Mouse (Mus musculus): ENCODE results near the gene Ppil6. TPM values are rescaled to one million over a fixed set of nuclear protein-coding genes. Genes with fewer than 3 reads are reported as not detected.

Ppil6 gene
- polyA plus RNA-seq, 1 experiment from 2014 or later, result 0.95 TPM

DNA sequence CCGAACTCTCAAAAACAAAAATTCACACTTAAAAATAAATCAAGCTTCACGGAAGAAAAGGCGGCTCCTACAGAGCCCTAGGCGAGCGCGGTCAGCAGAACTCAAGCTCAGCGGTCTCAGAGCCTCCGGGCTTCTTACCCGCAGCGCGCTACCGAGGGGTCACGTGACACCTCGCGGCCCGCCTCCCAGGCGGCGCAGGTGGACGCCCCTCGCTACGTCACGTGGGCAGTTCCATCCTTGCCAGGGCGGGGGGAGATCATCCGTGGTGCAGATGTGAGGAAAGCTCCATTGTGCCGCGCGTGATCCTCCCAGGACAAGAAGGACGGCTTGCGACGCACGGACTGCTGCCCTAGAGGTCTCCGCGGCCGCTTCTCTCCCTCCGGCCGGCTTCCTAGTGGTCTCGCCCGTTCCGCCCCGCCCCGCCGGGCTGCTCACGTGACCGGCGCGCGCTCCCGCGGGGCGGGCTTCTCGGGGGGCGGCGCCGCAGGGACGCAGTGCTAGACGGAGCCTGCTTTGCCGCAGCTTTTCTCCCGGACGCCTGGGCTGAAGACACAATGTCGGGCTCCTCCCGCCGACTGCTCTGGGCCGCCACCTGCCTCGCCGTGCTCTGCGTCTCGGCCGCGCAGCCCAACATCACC is 28.9 kb downstream of the Ppil6 start, which contains the start of gene Cd164:
TSS of gene Cd164 (plus strand) at position 434 of the 638 bp plus-strand sequence.
- Histone ChIP-seq H3K27me3 (ENCODE audit: insufficient read depth, poor library complexity, severe bottlenecking) (no peaks in the 10 kb centered on the region), H3K27ac (peak within 1 kb of the TSS; percentile 100), H3K4me3 (peak within 1 kb of the TSS; percentile 92), H3K36me3 (peaks cover 7% of the 10 kb centered on the region; the same call in 1 of the 2 replicates), H3K9me3 (no peaks in the 10 kb centered on the region), H3K4me1 (peaks cover 8% of the 10 kb centered on the region)
- peak; percentile 95 for DNase-seq (ENCODE audit: low spot score)
- under 1% methylated on average over 69 of the region's 69 CpGs for WGBS

DNA sequence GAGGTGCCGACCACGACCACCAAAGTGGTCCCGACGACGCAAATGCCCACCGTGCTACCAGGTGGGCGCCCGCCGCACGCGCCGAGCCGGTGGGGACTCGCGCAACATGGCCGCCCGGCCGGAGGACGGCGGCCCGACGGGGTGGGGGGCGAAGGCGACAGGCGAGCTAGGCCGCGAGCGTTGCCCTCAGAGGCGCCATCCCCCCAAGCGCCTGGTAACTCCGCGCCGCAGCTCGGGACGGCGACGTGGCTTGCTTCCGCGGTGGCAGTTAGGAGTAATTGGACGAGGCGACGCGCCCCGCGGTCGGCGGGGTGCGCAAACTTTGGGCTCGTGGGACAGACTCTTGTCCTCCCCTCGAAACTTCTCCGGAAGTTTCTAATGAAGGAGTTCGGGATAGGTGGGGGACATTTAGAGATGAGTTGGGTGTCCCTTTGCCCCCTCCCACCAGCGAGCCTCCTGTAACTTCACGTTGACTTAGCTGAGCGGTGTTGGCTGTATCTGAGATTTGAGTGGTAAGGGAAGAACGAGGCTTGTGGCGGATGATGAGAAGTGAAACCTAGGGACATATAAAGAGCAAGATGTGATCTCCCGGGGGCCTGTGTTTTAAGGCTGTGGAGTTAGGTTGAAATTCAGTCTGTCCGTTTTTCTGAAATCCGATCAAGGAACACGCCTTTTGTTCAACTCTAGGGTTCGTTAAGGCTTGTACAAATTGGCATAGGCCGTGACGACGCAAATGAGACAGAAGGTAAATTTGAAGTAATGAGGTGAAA is 29.6 kb downstream of the Ppil6 start:
- peak overlapping the region; percentile 92 for H3K4me3 ChIP-seq
- H3K9me3 ChIP-seq, result no peaks in the 10 kb centered on the region
- peak; percentile 87 for DNase-seq (ENCODE audit: low spot score)
- H3K27me3 ChIP-seq (ENCODE audit: insufficient read depth, poor library complexity, severe bottlenecking), result no peaks in the 10 kb centered on the region
- H3K27ac ChIP-seq, result peak overlapping the region; percentile 100
- peaks cover 14% of the 10 kb centered on the region for H3K36me3 ChIP-seq
- WGBS, result under 1% methylated on average over 65 of the region's 65 CpGs
- H3K4me1 ChIP-seq, result peaks cover 8% of the 10 kb centered on the region

DNA sequence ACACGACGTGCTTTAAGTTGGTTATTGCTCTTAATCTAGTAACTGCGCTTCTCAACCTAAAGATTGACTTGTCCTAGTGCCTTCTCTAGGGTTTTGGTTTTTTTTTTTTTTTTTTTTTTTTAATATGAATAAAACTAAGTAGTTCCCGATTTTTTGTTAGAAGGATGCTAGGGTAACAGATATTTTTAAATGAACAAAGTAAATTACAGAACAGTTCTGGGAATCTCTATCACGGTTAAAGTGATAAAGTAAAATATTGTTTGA is 30.1 kb downstream of the Ppil6 start:
- WGBS, result 5% methylated on average over 5 of the region's 5 CpGs
- Histone ChIP-seq H3K4me3 (peak overlapping the region; percentile 92), H3K27me3 (ENCODE audit: insufficient read depth, poor library complexity, severe bottlenecking) (no peaks in the 10 kb centered on the region), H3K36me3 (peaks cover 18% of the 10 kb centered on the region), H3K9me3 (no peaks in the 10 kb centered on the region), H3K27ac (peak overlapping the region; percentile 100), H3K4me1 (peaks cover 8% of the 10 kb centered on the region)
- DNase-seq (ENCODE audit: low spot score), result no peak

DNA sequence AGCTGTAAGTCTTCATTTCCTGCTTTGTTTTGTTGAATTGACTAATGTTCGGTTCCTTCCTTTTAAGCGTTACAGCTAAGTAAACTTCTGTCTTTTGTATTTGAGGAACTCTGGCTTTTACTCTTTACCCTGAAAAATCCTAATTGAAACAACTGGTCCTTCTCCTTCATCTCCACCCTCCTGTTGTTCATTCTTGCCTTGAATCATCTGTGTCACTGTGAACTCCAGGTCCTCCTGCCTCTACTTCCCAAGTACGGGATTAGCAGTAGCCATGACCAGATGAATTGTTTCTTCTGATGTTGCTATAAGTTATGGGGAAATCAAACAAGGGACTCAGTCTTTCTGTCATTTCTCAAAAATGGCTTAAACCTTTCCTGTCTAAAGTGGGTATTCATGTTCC is 33.1 kb downstream of the Ppil6 start:
- Histone ChIP-seq H3K27me3 (ENCODE audit: insufficient read depth, poor library complexity, severe bottlenecking) (no peaks in the 10 kb centered on the region), H3K4me3 (no peak overlapping the region), H3K27ac (no peak overlapping the region), H3K4me1 (peaks cover 8% of the 10 kb centered on the region), H3K36me3 (peaks cover 41% of the 10 kb centered on the region), H3K9me3 (no peaks in the 10 kb centered on the region)
- WGBS, result 92% methylated on average over 3 of the region's 3 CpGs
- DNase-seq (ENCODE audit: low spot score), result no peak

DNA sequence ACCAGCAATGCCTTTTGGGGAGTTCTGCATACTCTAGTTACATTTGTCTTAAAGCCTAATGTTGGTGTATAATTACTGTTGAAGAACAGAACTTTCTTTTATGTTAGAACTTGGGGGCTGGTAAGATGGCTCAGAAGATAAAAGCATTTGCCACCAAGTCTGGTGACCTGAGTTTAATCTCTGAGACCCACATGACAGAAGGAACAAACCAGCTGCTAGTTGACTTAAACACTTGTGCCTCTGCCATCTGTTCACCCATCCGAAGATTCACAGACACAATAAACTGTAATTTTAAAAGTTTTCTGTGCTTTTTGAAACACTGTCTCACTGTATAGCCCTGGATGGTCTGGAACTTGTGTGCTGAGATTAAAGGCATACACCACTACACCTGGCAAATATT is 35.5 kb downstream of the Ppil6 start:
- Histone ChIP-seq H3K36me3 (peaks cover 63% of the 10 kb centered on the region), H3K4me3 (no peak overlapping the region), H3K27me3 (ENCODE audit: insufficient read depth, poor library complexity, severe bottlenecking) (no peaks in the 10 kb centered on the region)

DNA sequence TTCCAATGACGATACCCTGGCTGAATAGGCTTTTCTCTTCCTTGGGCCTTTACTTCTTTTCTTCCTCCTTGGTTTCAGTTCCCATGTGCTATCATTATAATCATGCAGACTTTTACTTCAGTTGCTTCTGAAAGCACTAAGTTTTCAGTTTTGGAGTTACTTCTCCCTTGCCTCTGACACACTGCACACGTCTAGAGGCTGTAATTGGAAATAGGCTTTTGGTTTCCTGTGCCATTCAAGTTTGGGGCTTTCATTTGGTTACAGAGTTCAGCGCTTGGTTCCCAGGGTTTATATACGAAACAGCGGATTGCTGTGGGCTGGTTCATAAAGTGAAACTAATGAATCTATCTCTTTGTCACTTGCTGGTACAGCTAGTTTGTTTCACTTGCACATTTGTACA is 39.7 kb downstream of the Ppil6 start:
- WGBS, result 87% methylated on average over 5 of the region's 5 CpGs

More for the DNA sequence above, 35.5 kb downstream of the Ppil6 start:
- 94% methylated on average over 1 of the region's 1 CpGs for WGBS
- no peak for DNase-seq (ENCODE audit: low spot score)
- H3K27ac ChIP-seq, result no peak overlapping the region
- H3K9me3 ChIP-seq, result no peaks in the 10 kb centered on the region
- H3K4me1 ChIP-seq, result peaks cover 8% of the 10 kb centered on the region

DNA sequence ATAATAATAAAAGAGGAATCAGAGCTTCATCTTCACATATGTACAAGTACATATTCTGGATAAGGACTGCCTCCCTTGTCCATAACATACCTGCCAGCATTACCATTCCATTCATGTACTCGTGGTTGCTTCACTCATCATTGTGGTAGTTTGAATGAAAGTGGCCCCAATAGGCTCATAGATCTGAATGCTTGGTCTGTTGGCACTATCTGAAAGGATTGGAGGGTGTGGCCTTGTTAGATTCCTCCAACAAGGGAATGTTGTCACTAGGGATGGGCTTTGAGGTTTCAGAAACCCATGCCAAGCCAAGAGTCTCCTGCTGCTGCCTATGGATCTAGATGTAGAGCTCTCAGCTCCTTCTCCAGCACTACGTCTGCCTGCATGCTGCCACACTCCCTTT is 45.8 kb downstream of the Ppil6 start:
- H3K27me3 ChIP-seq (ENCODE audit: insufficient read depth, poor library complexity, severe bottlenecking), result no peaks in the 10 kb centered on the region
- peak; percentile 58 for DNase-seq (ENCODE audit: low spot score)
- no peak overlapping the region for H3K27ac ChIP-seq
- no peaks in the 10 kb centered on the region for H3K9me3 ChIP-seq
- peaks cover 71% of the 10 kb centered on the region for H3K36me3 ChIP-seq
- H3K4me3 ChIP-seq, result no peak overlapping the region
- no peaks in the 10 kb centered on the region for H3K4me1 ChIP-seq
- 92% methylated on average over 2 of the region's 2 CpGs for WGBS

More for the DNA sequence above, 39.7 kb downstream of the Ppil6 start:
- Histone ChIP-seq H3K4me3 (no peak overlapping the region), H3K27ac (no peak overlapping the region), H3K27me3 (ENCODE audit: insufficient read depth, poor library complexity, severe bottlenecking) (no peaks in the 10 kb centered on the region), H3K36me3 (peaks cover 87% of the 10 kb centered on the region), H3K9me3 (no peaks in the 10 kb centered on the region), H3K4me1 (no peaks in the 10 kb centered on the region)
- no peak for DNase-seq (ENCODE audit: low spot score)

DNA sequence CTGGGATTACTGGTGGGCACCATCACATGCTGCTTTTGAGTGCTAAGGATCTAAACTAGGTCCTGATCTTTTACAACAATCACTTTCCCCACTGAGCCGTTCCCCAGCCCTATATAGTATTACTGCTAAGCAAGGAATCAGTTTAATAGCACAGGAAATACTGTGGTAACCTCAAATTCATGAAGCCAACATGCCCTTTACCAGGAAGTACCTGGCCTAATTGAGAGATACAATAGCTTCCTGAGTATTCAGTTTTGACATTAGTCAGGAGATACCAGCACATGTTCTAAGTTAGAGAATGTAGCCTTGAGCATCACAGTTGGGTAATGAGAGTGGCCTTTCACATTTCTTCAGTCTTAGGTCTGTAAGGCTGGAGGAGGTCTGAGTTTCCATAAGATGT is 46.5 kb downstream of the Ppil6 start:
- WGBS, result 88% methylated on average over 1 of the region's 1 CpGs
- H3K4me3 ChIP-seq, result no peak overlapping the region
- H3K9me3 ChIP-seq, result no peaks in the 10 kb centered on the region
- no peaks in the 10 kb centered on the region for H3K4me1 ChIP-seq
- peaks cover 65% of the 10 kb centered on the region for H3K36me3 ChIP-seq
- H3K27ac ChIP-seq, result no peak overlapping the region
- peak; percentile 61 for DNase-seq (ENCODE audit: low spot score)
- no peaks in the 10 kb centered on the region for H3K27me3 ChIP-seq (ENCODE audit: insufficient read depth, poor library complexity, severe bottlenecking)

DNA sequence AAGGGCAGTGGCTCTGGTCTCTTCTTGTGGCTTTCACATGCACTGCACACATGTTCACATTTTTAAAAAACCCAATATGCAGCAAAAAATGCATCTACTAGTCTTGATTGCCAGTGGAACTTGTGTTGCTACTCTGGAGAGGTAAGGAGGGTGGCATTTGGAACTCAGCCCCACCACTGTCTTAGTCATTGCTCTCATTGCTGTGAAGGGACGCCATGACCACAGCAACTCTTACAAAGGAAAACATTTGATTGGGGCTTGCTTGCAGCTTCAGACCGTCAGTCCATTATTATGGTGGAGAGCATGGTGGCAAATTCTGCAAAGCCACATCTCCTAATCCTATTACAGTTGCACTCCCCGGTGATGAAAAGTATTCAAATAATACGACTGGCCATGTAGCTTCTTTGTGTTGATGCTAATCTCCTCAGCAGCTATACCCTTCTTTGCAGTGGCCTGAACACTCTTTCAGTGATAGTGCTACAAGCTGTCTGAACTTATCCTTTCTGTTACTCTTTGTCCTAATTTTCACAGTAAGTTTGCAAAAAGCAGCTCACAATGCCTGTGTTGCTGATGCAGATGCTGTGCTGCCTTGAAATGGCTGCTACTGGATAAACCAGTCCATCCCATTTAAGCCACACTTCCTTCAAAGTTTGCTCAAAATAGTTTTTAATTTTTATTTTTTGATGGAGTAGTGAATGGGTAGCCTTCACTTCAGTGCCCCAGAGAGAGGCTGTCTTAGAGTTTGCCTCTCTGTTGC is 47.2 kb downstream of the Ppil6 start:
- no peaks in the 10 kb centered on the region for H3K27me3 ChIP-seq (ENCODE audit: insufficient read depth, poor library complexity, severe bottlenecking)
- peaks cover 60% of the 10 kb centered on the region for H3K36me3 ChIP-seq
- H3K27ac ChIP-seq, result no peak overlapping the region
- H3K4me3 ChIP-seq, result no peak overlapping the region
- H3K4me1 ChIP-seq, result no peaks in the 10 kb centered on the region
- WGBS, result 90% methylated on average over 4 of the region's 4 CpGs
- no peaks in the 10 kb centered on the region for H3K9me3 ChIP-seq
- peak; percentile 72 for DNase-seq (ENCODE audit: low spot score)

DNA sequence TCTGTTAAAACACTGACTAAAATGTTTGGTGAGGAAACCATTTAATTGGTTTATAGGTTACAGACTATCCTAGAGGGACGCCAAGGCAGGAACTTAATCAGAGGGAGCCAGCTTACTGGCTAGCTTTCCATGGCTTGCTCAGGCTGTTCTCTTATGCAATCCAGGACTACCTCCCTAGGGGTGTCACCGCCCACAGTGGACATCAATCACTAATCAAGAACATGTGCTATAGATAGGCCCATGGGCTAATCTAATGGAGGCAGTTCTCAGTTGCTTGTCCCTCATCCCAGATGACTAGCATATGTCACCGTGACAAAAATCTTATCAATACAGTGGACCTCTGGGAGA is 47.7 kb downstream of the Ppil6 start:
- DNase-seq (ENCODE audit: low spot score), result no peak
- H3K4me3 ChIP-seq, result no peak overlapping the region
- no peaks in the 10 kb centered on the region for H3K4me1 ChIP-seq
- no peak overlapping the region for H3K27ac ChIP-seq
- 90% methylated on average over 3 of the region's 3 CpGs for WGBS
- H3K36me3 ChIP-seq, result peaks cover 54% of the 10 kb centered on the region
- H3K9me3 ChIP-seq, result no peaks in the 10 kb centered on the region
- no peaks in the 10 kb centered on the region for H3K27me3 ChIP-seq (ENCODE audit: insufficient read depth, poor library complexity, severe bottlenecking)

DNA sequence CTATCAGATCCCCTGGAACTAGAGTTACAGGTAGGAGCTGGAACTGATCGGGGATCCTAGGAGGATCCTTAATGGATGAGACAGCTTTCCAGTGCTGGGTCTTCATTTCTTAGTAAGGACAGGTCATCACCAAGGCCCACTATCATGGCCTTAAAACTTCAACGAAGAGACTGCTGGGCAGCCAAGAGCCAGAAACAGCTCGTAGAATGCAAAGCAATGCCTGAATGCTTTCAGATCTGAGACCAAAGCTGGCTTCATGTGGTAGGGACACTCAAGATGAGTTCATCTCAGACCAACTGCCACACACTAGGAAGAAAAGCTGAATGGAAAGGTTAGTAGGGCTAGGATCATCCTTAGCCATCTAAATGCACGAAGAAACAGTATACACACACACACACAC is 48.7 kb downstream of the Ppil6 start:
- Histone ChIP-seq H3K27ac (no peak overlapping the region), H3K36me3 (peaks cover 44% of the 10 kb centered on the region), H3K4me3 (no peak overlapping the region), H3K9me3 (no peaks in the 10 kb centered on the region), H3K27me3 (ENCODE audit: insufficient read depth, poor library complexity, severe bottlenecking) (no peaks in the 10 kb centered on the region), H3K4me1 (peaks cover under 1% of the 10 kb centered on the region; the same call in 1 of the 2 replicates)
- peak; percentile 54 for DNase-seq (ENCODE audit: low spot score)
- WGBS, result 88% methylated on average over 4 of the region's 4 CpGs

DNA sequence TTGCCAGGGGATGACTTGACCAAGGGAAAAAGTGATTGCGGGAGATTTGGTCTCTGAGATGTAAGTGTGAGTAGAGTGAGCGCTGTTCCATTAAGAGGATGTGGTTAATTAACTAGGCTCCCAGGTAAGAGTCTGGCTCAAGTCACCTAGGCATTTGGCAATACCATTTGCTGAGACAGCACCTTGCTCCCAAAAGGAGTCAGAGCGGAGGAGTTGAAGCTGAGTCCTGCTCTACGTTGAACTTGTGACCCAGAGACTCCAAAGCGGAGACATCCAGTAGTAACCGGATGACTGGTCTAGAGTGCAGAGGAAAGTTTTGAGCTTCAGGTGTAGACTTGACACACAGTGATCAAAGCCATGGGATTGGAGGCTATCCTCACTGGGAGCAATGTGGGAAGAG is 51.8 kb downstream of the Ppil6 start:
- Histone ChIP-seq H3K9me3 (no peaks in the 10 kb centered on the region), H3K36me3 (peaks cover 19% of the 10 kb centered on the region), H3K27me3 (ENCODE audit: insufficient read depth, poor library complexity, severe bottlenecking) (no peaks in the 10 kb centered on the region), H3K4me1 (peaks cover 13% of the 10 kb centered on the region), H3K4me3 (no peak overlapping the region), H3K27ac (no peak overlapping the region)
- DNase-seq (ENCODE audit: low spot score), result no peak
- WGBS, result 90% methylated on average over 6 of the region's 6 CpGs

DNA sequence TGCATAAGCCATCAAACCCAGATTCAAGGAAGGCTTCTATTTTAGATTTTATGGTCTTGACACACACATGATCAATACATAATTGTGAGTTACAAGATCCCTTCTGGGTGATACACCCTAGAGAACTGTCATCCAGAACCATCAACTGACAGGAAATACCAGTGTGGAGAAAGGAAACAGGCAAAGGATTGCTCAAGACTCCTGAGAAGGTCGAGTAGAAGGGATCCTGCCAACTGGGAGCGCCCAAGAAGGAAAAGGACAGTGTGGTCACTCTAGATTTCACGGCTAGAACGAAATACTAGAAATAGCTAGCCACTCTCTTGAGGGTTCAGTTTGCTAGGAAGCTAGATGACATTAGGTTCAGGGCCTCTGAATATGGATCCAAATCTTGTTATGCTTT is 53.2 kb downstream of the Ppil6 start:
- H3K4me3 ChIP-seq, result no peak overlapping the region
- DNase-seq (ENCODE audit: low spot score), result no peak
- 78% methylated on average over 4 of the region's 4 CpGs for WGBS
- peaks cover 8% of the 10 kb centered on the region; the same call in 1 of the 2 replicates for H3K36me3 ChIP-seq
- H3K9me3 ChIP-seq, result no peaks in the 10 kb centered on the region
- no peaks in the 10 kb centered on the region for H3K27me3 ChIP-seq (ENCODE audit: insufficient read depth, poor library complexity, severe bottlenecking)
- peaks cover 13% of the 10 kb centered on the region for H3K4me1 ChIP-seq
- H3K27ac ChIP-seq, result no peak overlapping the region
